Mouse (Mus musculus): ENCODE data around the gene Flad1. TPM values are rescaled to one million over a fixed set of nuclear protein-coding genes. Genes with fewer than 3 reads are reported as not detected.
A peak's percentile ranks its signal among the peaks of the same experiment; 100 is the strongest.
"Not testable (repeated sequence)": the region's sequence is repeated elsewhere in the genome, so short reads cannot be mapped to it uniquely, and the experiment has no call there.

The Flad1 gene
- polyA plus RNA-seq, 1 experiment from 2014 or later: 26.1 TPM

DNA sequence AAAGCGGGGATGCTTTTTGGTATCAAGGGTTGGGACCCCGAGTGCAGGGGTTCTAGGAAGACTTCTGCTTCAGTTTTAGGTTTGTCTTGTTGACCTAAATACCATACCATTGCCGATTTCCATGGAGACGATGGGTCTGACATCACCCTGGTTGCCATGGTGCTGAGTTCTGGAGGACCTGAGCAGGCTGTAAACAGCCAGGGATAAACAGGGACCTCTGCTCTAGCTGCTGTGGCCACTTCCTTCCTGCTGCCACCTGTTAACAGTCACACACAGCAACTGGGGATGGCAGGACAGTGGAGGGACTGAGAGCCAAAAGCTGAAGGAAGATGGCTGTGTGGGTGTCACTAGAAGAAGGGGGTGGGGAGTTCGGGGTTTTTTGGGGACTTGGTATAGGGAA lies 25.6 kb upstream of the Flad1 start:
- Histone ChIP-seq H3K9me3 (replicated peaks) (no peaks in the 10 kb centered on the region), H3K27me3 (ENCODE audit: low read depth, poor library complexity, severe bottlenecking) (no peaks in the 10 kb centered on the region), H3K36me3 (peaks cover 37% of the 10 kb centered on the region), H3K4me1 (peaks cover 34% of the 10 kb centered on the region), H3K27ac (peak overlapping the region; percentile 83), H3K4me3 (peak overlapping the region; percentile 65)
- WGBS: 41% methylated on average over 5 of the region's 5 CpGs
- DNase-seq (ENCODE audit: low spot score): no peak

- DNase-seq (ENCODE audit: low spot score): peak; percentile 88
- H3K4me3 ChIP-seq: peak within 1 kb of the TSS; percentile 65
- no peaks in the 10 kb centered on the region for H3K9me3 ChIP-seq (replicated peaks)
- peak within 1 kb of the TSS; percentile 83 for H3K27ac ChIP-seq
- WGBS: 5% methylated on average over 16 of the region's 16 CpGs
- H3K4me1 ChIP-seq: peaks cover 38% of the 10 kb centered on the region
- peaks cover 42% of the 10 kb centered on the region for H3K36me3 ChIP-seq
- H3K27me3 ChIP-seq (ENCODE audit: low read depth, poor library complexity, severe bottlenecking): no peaks in the 10 kb centered on the region
These were observed 24.8 kb upstream of the Flad1 start, which contains the start of gene Pbxip1 for GRCm38 (mm10) chr3:89436176-89437113. Pbxip1 (plus strand) TSS chr3:89436706.

- peaks cover 51% of the 10 kb centered on the region for H3K4me1 ChIP-seq
- H3K27me3 ChIP-seq (ENCODE audit: low read depth, poor library complexity, severe bottlenecking): no peaks in the 10 kb centered on the region
- H3K9me3 ChIP-seq (replicated peaks): no peaks in the 10 kb centered on the region
- DNase-seq (ENCODE audit: low spot score): no peak
- no peak overlapping the region for H3K4me3 ChIP-seq
- 83% methylated on average over 7 of the region's 7 CpGs for WGBS
- peaks cover 39% of the 10 kb centered on the region for H3K36me3 ChIP-seq
- peak overlapping the region; percentile 17; the same call in 1 of the 2 replicates for H3K27ac ChIP-seq
These were observed 23.4 kb upstream of the Flad1 start for GRCm38 (mm10) chr3:89435041-89435440.

- DNase-seq (ENCODE audit: low spot score): no peak
- Histone ChIP-seq H3K4me1 (peaks cover 54% of the 10 kb centered on the region), H3K27me3 (ENCODE audit: low read depth, poor library complexity, severe bottlenecking) (no peaks in the 10 kb centered on the region), H3K36me3 (peaks cover 39% of the 10 kb centered on the region), H3K27ac (peak overlapping the region; percentile 17; the same call in 1 of the 2 replicates), H3K9me3 (replicated peaks) (no peaks in the 10 kb centered on the region), H3K4me3 (no peak overlapping the region)
- WGBS: 83% methylated on average over 11 of the region's 11 CpGs
These were observed 22.9 kb upstream of the Flad1 start for GRCm38 (mm10) chr3:89434532-89434931.

DNA sequence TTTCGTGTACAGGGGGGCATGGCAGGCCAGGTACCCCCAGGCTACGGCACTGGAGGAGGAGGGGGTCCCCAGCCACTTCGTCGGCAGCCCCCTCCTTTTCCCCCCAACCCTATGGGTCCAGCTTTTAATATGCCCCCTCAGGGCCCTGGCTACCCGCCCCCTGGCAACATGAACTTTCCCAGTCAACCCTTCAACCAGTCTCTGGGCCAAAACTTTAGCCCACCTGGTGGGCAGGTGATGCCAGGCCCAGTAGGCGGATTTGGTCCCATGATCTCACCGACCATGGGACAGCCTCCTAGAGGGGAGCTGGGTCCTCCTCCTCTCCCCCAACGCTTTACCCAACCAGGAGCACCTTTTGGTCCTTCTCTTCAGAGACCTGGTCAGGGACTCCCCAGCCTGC lies 20.9 kb upstream of the Flad1 start:
- Histone ChIP-seq H3K4me3 (no peak overlapping the region), H3K9me3 (replicated peaks) (no peaks in the 10 kb centered on the region), H3K27ac (no peak overlapping the region), H3K4me1 (peaks cover 45% of the 10 kb centered on the region), H3K36me3 (peaks cover 53% of the 10 kb centered on the region), H3K27me3 (ENCODE audit: low read depth, poor library complexity, severe bottlenecking) (no peaks in the 10 kb centered on the region)
- no peak for DNase-seq (ENCODE audit: low spot score)
- WGBS: 95% methylated on average over 8 of the region's 8 CpGs

DNA sequence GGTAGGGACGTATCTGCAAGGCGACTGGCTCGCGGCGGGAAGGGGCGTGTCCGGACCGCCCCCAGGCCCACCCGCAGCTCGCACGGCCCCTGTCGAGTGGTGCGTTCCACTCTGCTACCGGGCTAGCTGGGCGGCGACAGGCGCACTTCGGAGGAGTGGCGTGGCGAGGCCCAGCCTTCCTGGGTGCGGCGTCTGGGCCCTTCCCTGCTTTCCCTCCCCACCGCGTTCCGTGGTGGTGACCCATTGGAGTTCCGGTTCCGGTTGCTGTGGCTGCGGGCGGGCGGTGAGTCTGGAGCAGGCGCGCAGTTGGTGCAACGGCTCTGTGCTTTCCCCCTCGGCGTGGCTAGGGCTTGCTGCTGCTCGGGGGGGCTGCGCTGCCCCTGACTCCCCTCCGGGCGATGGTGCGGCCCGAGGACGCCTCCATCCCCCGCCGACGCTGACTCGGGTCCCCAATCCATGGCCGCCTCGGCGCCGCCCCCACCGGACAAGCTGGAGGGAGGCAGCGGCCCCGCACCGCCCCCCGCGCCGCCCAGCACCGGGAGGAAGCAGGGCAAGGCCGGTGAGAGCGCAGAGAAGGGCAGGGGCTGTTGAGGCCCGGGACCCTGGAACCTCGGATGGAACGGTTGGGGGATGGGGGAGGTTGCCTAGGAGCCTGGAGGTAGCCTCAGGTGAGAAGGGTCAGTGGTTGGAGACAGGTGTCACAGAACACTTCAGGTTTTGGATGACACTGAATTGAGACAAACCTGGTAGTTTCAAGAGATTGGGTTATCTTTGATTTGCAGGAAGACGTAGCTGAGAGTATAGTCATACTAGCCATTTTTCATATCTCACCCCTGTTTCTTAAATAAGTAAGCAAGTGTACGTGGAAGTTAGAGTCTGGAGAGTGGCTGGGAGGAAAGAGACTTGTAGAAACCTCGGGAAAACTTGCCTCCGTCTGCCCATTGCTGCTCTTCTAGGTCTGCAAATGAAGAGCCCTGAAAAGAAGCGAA lies 18.8 kb upstream of the Flad1 start, which contains the start of gene Pygo2:
Gene Pygo2, plus strand, starts transcription at position 44 of the 989 bp plus-strand sequence.
- Histone ChIP-seq H3K36me3 (peaks cover 75% of the 10 kb centered on the region), H3K9me3 (replicated peaks) (no peaks in the 10 kb centered on the region), H3K27me3 (ENCODE audit: low read depth, poor library complexity, severe bottlenecking) (no peaks in the 10 kb centered on the region), H3K4me1 (peaks cover 28% of the 10 kb centered on the region), H3K27ac (peak within 1 kb of the TSS; percentile 95), H3K4me3 (peak within 1 kb of the TSS; percentile 100)
- 2% methylated on average over 68 of the region's 68 CpGs for WGBS
- DNase-seq (ENCODE audit: low spot score): peak; percentile 95

DNA sequence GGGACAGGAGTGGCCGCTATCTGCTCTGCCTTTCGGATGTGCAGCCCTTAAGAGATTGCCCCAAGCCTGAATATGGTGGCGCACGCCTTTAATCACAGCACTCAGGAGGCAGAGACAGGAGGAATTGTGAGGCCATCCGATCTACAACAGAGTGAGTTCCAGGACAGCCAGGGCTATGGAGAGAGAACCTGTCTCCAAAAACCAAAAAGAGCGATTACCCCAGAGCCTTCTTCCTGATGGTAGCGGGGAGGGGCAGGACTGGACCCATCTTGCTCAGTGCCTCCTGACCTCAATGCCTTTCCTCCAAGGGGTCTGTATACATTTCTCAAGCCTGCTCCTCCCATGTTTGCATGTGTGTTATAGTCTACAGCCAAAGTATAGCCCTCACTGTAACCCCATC lies 17.4 kb upstream of the Flad1 start:
- not testable (repeated sequence) for DNase-seq (ENCODE audit: low spot score); H3K27me3 ChIP-seq (ENCODE audit: low read depth, poor library complexity, severe bottlenecking); H3K9me3 ChIP-seq (replicated peaks); H3K4me3 ChIP-seq; H3K27ac ChIP-seq
- WGBS: 91% methylated on average over 7 of the region's 7 CpGs
- Histone ChIP-seq H3K36me3 (peaks cover 75% of the 10 kb centered on the region), H3K4me1 (peaks cover 24% of the 10 kb centered on the region)

DNA sequence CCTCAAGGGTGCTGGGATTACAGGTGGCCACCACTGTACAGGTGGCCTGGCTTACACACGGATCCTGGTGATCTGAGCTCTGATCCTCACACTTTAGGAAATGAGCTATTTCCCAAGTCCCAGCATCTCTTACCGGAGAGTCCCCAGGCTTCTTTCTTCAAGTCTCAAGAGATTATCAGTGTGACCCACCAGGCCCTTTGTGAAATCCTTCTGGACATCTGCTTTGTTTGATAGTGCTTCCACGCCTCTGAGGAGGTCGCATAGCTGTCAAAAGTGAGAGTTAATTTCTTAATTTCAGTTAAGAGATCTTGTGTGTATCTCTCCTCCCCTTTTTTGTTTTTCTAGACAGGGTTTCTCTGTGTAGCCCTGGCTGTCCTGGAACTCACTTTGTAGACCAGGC lies 14.2 kb upstream of the Flad1 start:
- H3K4me3 ChIP-seq: no peak overlapping the region
- H3K4me1 ChIP-seq: peaks cover 37% of the 10 kb centered on the region
- H3K9me3 ChIP-seq (replicated peaks): no peaks in the 10 kb centered on the region
- peaks cover 67% of the 10 kb centered on the region for H3K36me3 ChIP-seq
- WGBS: 92% methylated on average over 4 of the region's 4 CpGs
- no peak overlapping the region for H3K27ac ChIP-seq
- no peaks in the 10 kb centered on the region for H3K27me3 ChIP-seq (ENCODE audit: low read depth, poor library complexity, severe bottlenecking)
- DNase-seq (ENCODE audit: low spot score): no peak

GRCm38 (mm10) chr3:89425141-89425525 lies 13.5 kb upstream of the Flad1 start:
- no peak overlapping the region for H3K4me3 ChIP-seq
- no peaks in the 10 kb centered on the region for H3K9me3 ChIP-seq (replicated peaks)
- DNase-seq (ENCODE audit: low spot score): no peak
- peaks cover 37% of the 10 kb centered on the region for H3K4me1 ChIP-seq
- H3K27ac ChIP-seq: no peak overlapping the region
- no peaks in the 10 kb centered on the region for H3K27me3 ChIP-seq (ENCODE audit: low read depth, poor library complexity, severe bottlenecking)
- peaks cover 67% of the 10 kb centered on the region for H3K36me3 ChIP-seq
- 89% methylated on average over 5 of the region's 5 CpGs for WGBS

DNA sequence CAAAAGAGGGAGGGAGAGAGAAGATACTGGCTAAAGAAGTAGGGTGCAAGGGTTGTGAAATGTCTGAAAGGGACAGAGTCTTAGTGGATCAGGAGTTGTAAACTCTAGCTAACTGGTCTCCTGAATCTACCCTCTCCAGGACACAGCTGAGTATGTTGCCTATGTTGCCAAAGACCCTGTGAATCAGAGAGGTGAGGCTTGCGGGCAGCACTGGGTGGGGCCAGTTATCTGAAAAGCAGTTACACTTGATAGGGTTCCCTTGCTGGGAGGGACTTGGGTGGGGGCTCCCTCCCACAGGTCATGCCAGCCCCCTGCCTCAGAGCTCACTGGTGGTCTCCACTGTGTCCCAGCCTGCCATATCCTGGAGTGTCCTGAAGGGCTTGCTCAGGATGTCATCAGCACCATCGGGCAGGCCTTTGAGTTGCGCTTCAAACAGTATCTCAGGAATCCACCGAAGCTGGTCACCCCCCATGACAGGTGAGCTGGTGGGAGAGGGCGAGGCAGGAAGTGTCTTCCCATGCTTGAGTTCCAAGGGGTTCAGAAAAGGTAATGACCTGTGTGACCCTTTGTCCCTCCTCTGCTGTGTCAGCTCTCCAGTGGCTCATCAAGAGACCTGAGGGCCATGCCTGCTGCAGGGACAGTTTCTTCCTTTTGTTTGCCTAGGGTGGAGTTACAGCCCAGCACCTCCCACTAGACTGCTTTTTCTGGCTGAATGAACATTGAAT lies 12.9 kb upstream of the Flad1 start:
- Histone ChIP-seq H3K9me3 (replicated peaks) (no peaks in the 10 kb centered on the region), H3K27ac (no peak overlapping the region), H3K36me3 (peaks cover 67% of the 10 kb centered on the region), H3K27me3 (ENCODE audit: low read depth, poor library complexity, severe bottlenecking) (no peaks in the 10 kb centered on the region), H3K4me3 (no peak overlapping the region), H3K4me1 (peaks cover 39% of the 10 kb centered on the region)
- no peak for DNase-seq (ENCODE audit: low spot score)
- 89% methylated on average over 5 of the region's 5 CpGs for WGBS

DNA sequence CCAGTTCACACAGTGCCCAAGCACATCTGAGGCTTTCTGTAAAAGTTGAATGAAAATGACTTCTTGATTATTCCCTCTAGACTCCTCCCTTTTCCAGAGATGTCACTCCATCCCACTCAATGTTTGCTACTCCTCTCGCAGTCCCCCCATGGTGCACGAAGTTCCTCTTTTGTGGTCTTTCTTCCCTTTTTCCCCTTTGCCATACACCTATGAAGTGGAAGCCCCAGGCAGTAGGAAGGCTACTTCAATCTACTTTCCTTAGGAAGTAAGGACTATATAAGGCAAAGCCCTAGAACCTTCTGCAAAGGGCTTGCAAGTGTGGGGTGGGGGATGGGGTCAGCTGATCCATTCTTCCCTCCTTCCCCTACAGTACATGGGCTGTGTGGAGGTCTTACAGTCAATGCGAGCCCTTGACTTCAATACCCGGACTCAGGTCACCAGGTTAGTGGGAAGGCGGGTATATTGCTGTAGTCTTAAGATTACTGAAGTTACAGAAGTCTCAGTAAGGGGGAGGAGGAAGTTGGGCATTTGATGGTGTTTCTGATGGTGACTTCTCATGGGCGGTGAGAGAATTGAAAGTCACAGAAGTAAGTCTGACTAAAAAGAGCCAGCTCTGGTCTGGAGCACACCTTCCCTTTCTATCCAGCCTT lies 11.0 kb upstream of the Flad1 start:
- Histone ChIP-seq H3K36me3 (peaks cover 54% of the 10 kb centered on the region), H3K27ac (peak overlapping the region; percentile 87), H3K4me1 (peaks cover 44% of the 10 kb centered on the region), H3K27me3 (ENCODE audit: low read depth, poor library complexity, severe bottlenecking) (no peaks in the 10 kb centered on the region), H3K4me3 (peak overlapping the region; percentile 55), H3K9me3 (replicated peaks) (no peaks in the 10 kb centered on the region)
- WGBS: 85% methylated on average over 6 of the region's 6 CpGs
- DNase-seq (ENCODE audit: low spot score): no peak
